Mouse (Mus musculus): ENCODE measurements around the gene C1rb. TPM values are rescaled to one million over a fixed set of nuclear protein-coding genes. Genes with fewer than 3 reads are reported as not detected.
A peak's percentile ranks its signal among the peaks of the same experiment; 100 is the strongest.
"Not testable (repeated sequence)": the region's sequence is repeated elsewhere in the genome, so short reads cannot be mapped to it uniquely, and the experiment has no call there.

Gene C1rb
- polyA plus RNA-seq, 1 experiment from 2014 or later = not detected

DNA sequence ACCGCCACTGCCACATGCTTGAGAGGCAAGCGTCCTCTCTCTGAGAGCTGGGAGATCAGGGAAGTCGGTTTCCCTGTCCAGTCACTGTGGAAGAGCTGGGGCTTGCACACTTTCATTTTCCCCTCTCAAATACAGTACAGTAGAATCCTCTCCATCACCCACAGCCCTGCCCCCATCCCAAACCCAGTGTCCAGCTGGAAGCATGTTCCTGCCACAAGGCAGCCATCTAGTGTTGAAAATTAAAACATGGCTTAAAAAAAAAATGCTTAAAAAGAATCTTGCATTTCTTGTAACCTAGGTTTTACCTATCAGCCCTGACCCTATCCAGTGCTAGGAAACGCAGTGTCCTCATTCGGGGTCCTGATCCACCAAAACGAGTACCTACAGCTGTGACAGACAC is 25.6 kb upstream of the C1rb start:
- Histone ChIP-seq H3K9ac (no peak overlapping the region), H3K27ac (ENCODE audit: low read depth) (no peak overlapping the region), H3K4me2 (no peak overlapping the region), H3K9me3 (ENCODE audit: low read depth, low read length) (no peaks in the 10 kb centered on the region), H3K36me3 (ENCODE audit: insufficient read depth) (no peaks in the 10 kb centered on the region), H3K27me3 (ENCODE audit: insufficient read depth, low read length) (no peaks in the 10 kb centered on the region), H3K4me3 (ENCODE audit: low read depth, low read length) (no peak overlapping the region), H3K4me1 (ENCODE audit: insufficient read depth) (no peaks in the 10 kb centered on the region)
- 75% methylated on average over 5 of the region's 6 CpGs for WGBS
- peak; percentile 49; the same call in 1 of the 2 replicates for ATAC-seq (ENCODE audit: insufficient read depth)
- 0 out of 2 replicates have a peak, but pooled peaks have one; percentile 24 for TF ChIP-seq CTCF (IDR thresholded peaks at IDR 0.05; ENCODE audit: low read depth)
- DNase-seq = peak; percentile 39

DNA sequence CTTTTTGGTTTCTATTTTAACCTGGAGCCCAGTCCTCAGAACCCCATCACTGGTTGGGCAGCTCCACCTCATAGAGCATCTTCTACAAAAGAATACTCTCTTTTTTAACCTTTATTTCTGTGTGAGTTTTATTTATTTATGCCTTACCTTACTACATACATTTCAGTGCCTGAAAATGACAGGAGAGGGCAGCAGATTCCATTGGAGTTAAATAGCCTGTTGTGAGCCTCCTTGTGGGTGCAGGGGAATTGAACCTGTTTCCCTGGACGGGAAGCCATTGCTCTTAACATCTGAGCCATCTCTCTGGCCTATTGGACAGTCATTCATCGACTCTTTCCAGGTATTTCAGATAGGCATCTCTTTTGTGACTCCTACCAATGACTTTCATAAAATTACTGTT is 24.7 kb upstream of the C1rb start:
- Histone ChIP-seq H3K4me1 (ENCODE audit: insufficient read depth) (no peaks in the 10 kb centered on the region), H3K9me3 (ENCODE audit: low read depth, low read length) (no peaks in the 10 kb centered on the region; the same call in 1 of the 2 replicates), H3K9ac (no peak overlapping the region), H3K4me2 (no peak overlapping the region), H3K4me3 (ENCODE audit: low read depth, low read length) (no peak overlapping the region), H3K27ac (ENCODE audit: low read depth) (no peak overlapping the region), H3K36me3 (ENCODE audit: insufficient read depth) (no peaks in the 10 kb centered on the region), H3K27me3 (ENCODE audit: insufficient read depth, low read length) (no peaks in the 10 kb centered on the region)
- TF ChIP-seq CTCF (IDR thresholded peaks at IDR 0.05; ENCODE audit: low read depth) = no peak
- 71% methylated on average over 2 of the region's 2 CpGs for WGBS
- DNase-seq = no peak
- no peak for ATAC-seq (ENCODE audit: insufficient read depth)

GRCm38 (mm10) chr6:124547979-124548378 is 22.1 kb upstream of the C1rb start:
- H3K27me3 ChIP-seq (ENCODE audit: insufficient read depth, low read length); H3K4me2 ChIP-seq; H3K4me1 ChIP-seq (ENCODE audit: insufficient read depth); H3K9me3 ChIP-seq (ENCODE audit: low read depth, low read length); H3K9ac ChIP-seq; ATAC-seq (ENCODE audit: insufficient read depth); H3K27ac ChIP-seq (ENCODE audit: low read depth); H3K4me3 ChIP-seq (ENCODE audit: low read depth, low read length); DNase-seq; H3K36me3 ChIP-seq (ENCODE audit: insufficient read depth): not testable (repeated sequence)
- WGBS = 79% methylated on average over 3 of the region's 3 CpGs

DNA sequence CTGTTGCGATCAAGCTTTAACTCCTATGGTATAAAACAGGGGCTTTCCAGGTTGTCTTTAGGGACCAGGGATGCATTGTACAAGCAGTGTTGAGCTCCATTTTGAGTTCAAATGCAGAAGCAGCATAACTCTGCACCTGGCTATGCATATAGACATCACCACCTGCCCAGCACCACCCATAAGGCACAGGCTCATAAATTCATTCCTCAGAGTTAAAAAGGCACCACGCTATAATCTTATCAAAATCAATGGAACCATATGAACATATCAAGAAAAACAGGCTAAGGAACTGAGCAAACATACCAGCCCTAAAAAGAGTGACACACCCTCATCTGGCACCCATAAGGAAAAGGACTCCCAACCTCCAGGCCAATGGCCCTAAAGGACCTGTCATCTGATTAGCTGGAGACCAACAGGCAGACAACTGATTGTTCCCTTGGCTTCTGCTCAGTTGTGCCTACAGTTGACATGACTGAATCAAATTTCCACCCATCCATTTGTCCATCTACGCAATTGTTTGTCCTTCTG is 21.0 kb upstream of the C1rb start:
- no peak overlapping the region for H3K4me3 ChIP-seq (ENCODE audit: low read depth, low read length)
- no peaks in the 10 kb centered on the region for H3K36me3 ChIP-seq (ENCODE audit: insufficient read depth)
- peaks cover 5% of the 10 kb centered on the region; the same call in 1 of the 2 replicates for H3K9me3 ChIP-seq (ENCODE audit: low read depth, low read length)
- no peaks in the 10 kb centered on the region for H3K4me1 ChIP-seq (ENCODE audit: insufficient read depth)
- ATAC-seq (ENCODE audit: insufficient read depth) = no peak
- DNase-seq = no peak
- TF ChIP-seq CTCF (IDR thresholded peaks at IDR 0.05; ENCODE audit: low read depth) = no peak
- H3K27ac ChIP-seq (ENCODE audit: low read depth) = no peak overlapping the region
- no peak overlapping the region for H3K9ac ChIP-seq
- 82% methylated on average over 3 of the region's 3 CpGs for WGBS
- H3K4me2 ChIP-seq = no peak overlapping the region
- no peaks in the 10 kb centered on the region for H3K27me3 ChIP-seq (ENCODE audit: insufficient read depth, low read length)

DNA sequence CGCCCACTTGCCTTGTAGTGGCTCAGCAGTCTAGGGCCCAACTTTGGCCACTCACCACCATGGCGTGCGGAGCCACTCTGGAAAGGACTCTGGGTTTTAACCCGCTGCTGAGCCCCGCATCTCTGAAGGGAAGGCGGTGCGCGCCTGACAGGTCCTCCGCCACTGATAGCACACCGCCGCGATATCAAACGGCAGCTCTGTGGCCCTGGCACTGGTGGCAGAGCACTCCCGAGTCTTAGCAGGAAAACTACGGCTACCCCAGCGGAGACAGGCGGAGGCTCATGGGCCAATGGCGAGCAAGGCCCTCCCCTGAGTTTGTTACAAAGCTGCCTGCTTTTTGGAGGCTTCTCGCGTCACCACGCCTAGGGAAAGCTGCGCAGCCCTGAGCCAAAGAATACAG is 17.3 kb upstream of the C1rb start:
- TF ChIP-seq CTCF (IDR thresholded peaks at IDR 0.05; ENCODE audit: low read depth) = no peak
- no peaks in the 10 kb centered on the region for H3K36me3 ChIP-seq (ENCODE audit: insufficient read depth)
- no peak overlapping the region for H3K4me2 ChIP-seq
- H3K9me3 ChIP-seq (ENCODE audit: low read depth, low read length) = peaks cover 5% of the 10 kb centered on the region; the same call in 1 of the 2 replicates
- 71% methylated on average over 22 of the region's 22 CpGs for WGBS
- DNase-seq (no peak), ATAC-seq (ENCODE audit: insufficient read depth) (no peak)
- no peak overlapping the region for H3K27ac ChIP-seq (ENCODE audit: low read depth)
- no peaks in the 10 kb centered on the region for H3K27me3 ChIP-seq (ENCODE audit: insufficient read depth, low read length)
- no peaks in the 10 kb centered on the region for H3K4me1 ChIP-seq (ENCODE audit: insufficient read depth)
- no peak overlapping the region for H3K4me3 ChIP-seq (ENCODE audit: low read depth, low read length)
- H3K9ac ChIP-seq = no peak overlapping the region

GRCm38 (mm10) chr6:124555956-124556355 is 14.1 kb upstream of the C1rb start:
- H3K4me1 ChIP-seq (ENCODE audit: insufficient read depth); H3K4me3 ChIP-seq (ENCODE audit: low read depth, low read length); H3K9me3 ChIP-seq (ENCODE audit: low read depth, low read length); H3K4me2 ChIP-seq; H3K27ac ChIP-seq (ENCODE audit: low read depth); H3K9ac ChIP-seq; ATAC-seq (ENCODE audit: insufficient read depth); H3K36me3 ChIP-seq (ENCODE audit: insufficient read depth); DNase-seq; H3K27me3 ChIP-seq (ENCODE audit: insufficient read depth, low read length): not testable (repeated sequence)
- WGBS = 65% methylated on average over 2 of the region's 2 CpGs

DNA sequence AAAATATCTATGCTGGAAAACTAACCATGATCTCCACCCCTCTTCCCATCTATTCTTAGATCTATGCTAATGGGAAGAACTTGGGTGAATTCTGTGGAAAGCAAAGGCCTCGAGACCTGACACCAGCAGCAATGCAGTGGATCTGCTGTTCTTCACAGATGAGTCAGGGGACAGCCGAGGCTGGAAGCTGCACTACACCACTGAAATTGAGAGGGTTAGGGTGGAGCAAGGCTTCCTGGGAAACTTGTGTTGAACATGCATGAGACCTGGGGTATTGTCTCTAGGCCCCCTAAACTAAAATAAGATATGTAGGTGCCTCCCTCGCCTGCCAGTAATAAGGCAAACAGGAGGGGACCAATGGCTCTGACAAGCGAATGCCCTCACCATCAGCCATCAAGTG is 8.9 kb upstream of the C1rb start:
- not testable (repeated sequence) for H3K4me2 ChIP-seq; H3K9ac ChIP-seq; DNase-seq; ATAC-seq (ENCODE audit: insufficient read depth); H3K27me3 ChIP-seq (ENCODE audit: insufficient read depth, low read length); H3K4me3 ChIP-seq (ENCODE audit: low read depth, low read length); H3K27ac ChIP-seq (ENCODE audit: low read depth); H3K4me1 ChIP-seq (ENCODE audit: insufficient read depth); H3K9me3 ChIP-seq (ENCODE audit: low read depth, low read length); H3K36me3 ChIP-seq (ENCODE audit: insufficient read depth)
- WGBS = 81% methylated on average over 4 of the region's 4 CpGs

GRCm38 (mm10) chr6:124561611-124562010 is 8.5 kb upstream of the C1rb start:
- not testable (repeated sequence) for H3K27ac ChIP-seq (ENCODE audit: low read depth); H3K4me1 ChIP-seq (ENCODE audit: insufficient read depth); ATAC-seq (ENCODE audit: insufficient read depth); H3K9ac ChIP-seq; H3K4me2 ChIP-seq; H3K27me3 ChIP-seq (ENCODE audit: insufficient read depth, low read length); H3K9me3 ChIP-seq (ENCODE audit: low read depth, low read length); DNase-seq; H3K36me3 ChIP-seq (ENCODE audit: insufficient read depth); H3K4me3 ChIP-seq (ENCODE audit: low read depth, low read length)
- WGBS = 89% methylated on average over 2 of the region's 2 CpGs

DNA sequence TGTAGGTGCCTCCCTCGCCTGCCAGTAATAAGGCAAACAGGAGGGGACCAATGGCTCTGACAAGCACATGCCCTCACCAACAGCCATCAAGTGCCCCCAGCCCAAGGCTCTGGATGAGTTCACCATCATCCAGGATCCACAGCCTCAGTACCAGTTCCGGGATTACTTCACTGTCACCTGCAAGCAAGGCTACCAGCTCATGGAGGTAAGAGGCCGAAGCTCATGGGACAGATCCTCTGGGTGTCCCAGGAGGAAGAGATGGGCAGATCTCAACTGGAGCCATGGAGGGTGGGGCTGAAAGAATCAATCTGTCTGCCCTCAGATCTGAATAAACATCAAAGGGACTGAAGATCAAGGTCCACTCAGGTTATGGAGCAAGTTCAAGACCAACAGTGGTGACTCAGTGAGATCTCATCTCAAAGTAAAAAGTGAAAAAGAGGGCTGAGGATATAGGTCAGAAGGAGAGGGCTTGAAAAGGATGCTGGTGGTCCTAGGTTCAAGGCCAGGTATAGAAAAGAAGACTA is 5.1 kb downstream of the C1rb start:
- WGBS = 85% methylated on average over 3 of the region's 3 CpGs
- not testable (repeated sequence) for H3K36me3 ChIP-seq (ENCODE audit: insufficient read depth)

GRCm38 (mm10) chr6:124580155-124580554 is 10.1 kb downstream of the C1rb start:
- H3K4me3 ChIP-seq (ENCODE audit: low read depth, low read length); H3K9me3 ChIP-seq (ENCODE audit: low read depth, low read length); H3K36me3 ChIP-seq (ENCODE audit: insufficient read depth); DNase-seq; H3K4me1 ChIP-seq (ENCODE audit: insufficient read depth); H3K27me3 ChIP-seq (ENCODE audit: insufficient read depth, low read length); ATAC-seq (ENCODE audit: insufficient read depth); H3K4me2 ChIP-seq; H3K27ac ChIP-seq (ENCODE audit: low read depth); H3K9ac ChIP-seq: not testable (repeated sequence)
- WGBS = 64% methylated on average over 6 of the region's 7 CpGs

More for the DNA sequence above, 5.1 kb downstream of the C1rb start:
- not testable (repeated sequence) for H3K9ac ChIP-seq; ATAC-seq (ENCODE audit: insufficient read depth); H3K9me3 ChIP-seq (ENCODE audit: low read depth, low read length); H3K27me3 ChIP-seq (ENCODE audit: insufficient read depth, low read length); H3K27ac ChIP-seq (ENCODE audit: low read depth); H3K4me2 ChIP-seq; DNase-seq; H3K4me1 ChIP-seq (ENCODE audit: insufficient read depth); H3K4me3 ChIP-seq (ENCODE audit: low read depth, low read length)
